Mouse (Mus musculus): ENCODE measurements around the gene 0610010F05Rik. TPM values are rescaled to one million over a fixed set of nuclear protein-coding genes. Genes with fewer than 3 reads are reported as not detected.
"Not testable (repeated sequence)": the region's sequence is repeated elsewhere in the genome, so short reads cannot be mapped to it uniquely, and the experiment has no call there.

Gene 0610010F05Rik
- polyA plus RNA-seq, 1 experiment from 2014 or later, result 28.7 TPM

DNA sequence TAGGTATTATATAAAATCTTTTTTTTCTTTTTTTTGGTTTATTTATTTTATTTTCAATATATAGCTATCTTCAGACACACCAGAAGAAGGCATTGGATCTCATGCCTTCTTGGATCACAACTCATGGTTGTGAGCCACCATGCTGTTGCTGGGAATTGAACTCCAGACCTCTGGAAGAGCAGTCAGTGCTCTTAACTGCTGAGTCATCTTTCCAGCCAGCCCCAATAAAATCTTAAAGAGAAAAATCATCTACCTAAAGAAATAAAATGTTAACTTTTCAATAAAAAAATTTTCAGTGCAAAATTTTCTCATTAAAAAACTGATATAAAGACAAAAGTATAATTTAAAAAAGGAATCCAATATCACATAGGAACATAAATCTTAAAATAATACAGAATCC lies 30.8 kb upstream of the 0610010F05Rik start:
- peaks cover 9% of the 10 kb centered on the region; the same call in 1 of the 2 replicates for H3K36me3 ChIP-seq
- H3K27ac ChIP-seq, result no peak overlapping the region
- H3K27me3 ChIP-seq, result no peaks in the 10 kb centered on the region
- no peak overlapping the region for H3K9ac ChIP-seq
- no peak for ATAC-seq (ENCODE audit: insufficient number of reproducible peaks, insufficient read depth, low FRiP score, low TSS enrichment, low read depth)
- H3K4me1 ChIP-seq, result peaks cover 15% of the 10 kb centered on the region
- H3K4me3 ChIP-seq, result no peak overlapping the region
- no peak overlapping the region for H3K4me2 ChIP-seq
- H3K9me3 ChIP-seq, result no peaks in the 10 kb centered on the region

DNA sequence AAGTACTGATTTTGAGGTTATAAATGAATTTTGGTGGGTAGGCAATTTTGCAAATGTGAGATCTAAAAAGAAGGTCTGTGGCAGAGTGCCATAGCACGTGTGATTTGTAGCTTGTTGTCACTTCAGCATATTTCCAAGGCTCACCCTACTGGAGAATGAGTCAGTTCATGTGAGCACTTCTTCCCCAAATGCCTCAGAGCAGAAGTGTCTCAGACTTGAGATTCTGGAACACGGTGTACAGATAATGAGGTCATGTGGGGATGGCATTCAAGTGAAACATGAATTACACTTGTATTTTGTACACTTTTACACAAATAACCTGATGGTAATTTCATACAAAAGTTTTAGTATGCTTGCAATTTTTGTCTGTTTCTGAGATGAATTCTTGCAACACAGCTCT lies 24.4 kb upstream of the 0610010F05Rik start:
- Histone ChIP-seq H3K9me3 (no peaks in the 10 kb centered on the region), H3K36me3 (no peaks in the 10 kb centered on the region), H3K27ac (no peak overlapping the region), H3K4me2 (no peak overlapping the region), H3K27me3 (no peaks in the 10 kb centered on the region), H3K4me1 (peaks cover 6% of the 10 kb centered on the region), H3K4me3 (no peak overlapping the region), H3K9ac (no peak overlapping the region)
- 83% methylated on average over 2 of the region's 2 CpGs for WGBS
- ATAC-seq (ENCODE audit: insufficient number of reproducible peaks, insufficient read depth, low FRiP score, low TSS enrichment, low read depth), result no peak

DNA sequence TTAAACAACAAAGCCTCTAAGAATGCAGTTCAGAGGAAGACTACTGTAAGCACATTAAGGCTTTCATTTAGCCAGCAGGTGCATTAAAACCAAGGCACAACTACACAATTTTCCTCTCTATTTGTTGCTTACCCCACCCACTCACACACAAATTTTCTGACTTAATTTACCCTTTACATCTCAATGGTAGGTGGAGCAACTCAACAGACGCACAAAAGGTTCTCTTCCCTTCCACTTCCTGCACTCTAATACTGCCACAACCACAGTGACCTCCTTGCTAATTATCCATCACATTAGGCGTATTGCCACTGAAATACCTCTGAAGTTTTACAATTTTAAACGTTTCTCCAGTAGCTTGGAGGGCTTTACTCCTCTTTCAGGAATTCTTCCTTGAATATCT lies 20.2 kb upstream of the 0610010F05Rik start:
- peaks cover 25% of the 10 kb centered on the region for H3K36me3 ChIP-seq
- no peak overlapping the region for H3K4me2 ChIP-seq
- H3K27me3 ChIP-seq, result no peaks in the 10 kb centered on the region
- no peak overlapping the region for H3K9ac ChIP-seq
- no peaks in the 10 kb centered on the region for H3K9me3 ChIP-seq
- 67% methylated on average over 3 of the region's 3 CpGs for WGBS
- H3K4me1 ChIP-seq, result no peaks in the 10 kb centered on the region
- ATAC-seq (ENCODE audit: insufficient number of reproducible peaks, insufficient read depth, low FRiP score, low TSS enrichment, low read depth), result no peak
- H3K27ac ChIP-seq, result no peak overlapping the region
- H3K4me3 ChIP-seq, result no peak overlapping the region

DNA sequence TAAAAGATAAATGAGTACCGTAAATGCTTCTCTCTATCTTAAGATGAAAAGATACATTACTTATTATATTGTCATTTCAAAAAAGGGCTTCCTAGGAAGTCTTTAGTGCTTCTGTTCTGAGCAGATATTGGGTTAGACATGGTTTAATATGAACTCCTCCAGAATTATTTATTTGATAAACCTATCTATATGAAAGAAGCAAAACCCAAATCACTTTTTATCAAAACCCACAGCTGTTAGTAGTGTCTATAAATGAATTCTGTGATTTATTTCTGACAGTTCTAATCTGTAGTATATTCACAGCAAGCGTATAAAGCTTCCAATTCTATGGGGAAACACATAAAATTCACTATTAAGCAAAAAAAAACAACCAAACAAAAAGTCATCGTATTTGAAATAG lies 14.4 kb upstream of the 0610010F05Rik start:
- 93% methylated on average over 3 of the region's 3 CpGs for WGBS
- no peaks in the 10 kb centered on the region for H3K4me1 ChIP-seq
- 0 out of 2 replicates have a peak, but pooled peaks cover 2% of the 10 kb centered on the region for H3K9me3 ChIP-seq
- H3K27me3 ChIP-seq, result no peaks in the 10 kb centered on the region
- H3K4me3 ChIP-seq, result no peak overlapping the region
- no peak overlapping the region for H3K4me2 ChIP-seq
- peaks cover 56% of the 10 kb centered on the region for H3K36me3 ChIP-seq
- no peak overlapping the region for H3K27ac ChIP-seq
- no peak for ATAC-seq (ENCODE audit: insufficient number of reproducible peaks, insufficient read depth, low FRiP score, low TSS enrichment, low read depth)
- no peak overlapping the region for H3K9ac ChIP-seq

DNA sequence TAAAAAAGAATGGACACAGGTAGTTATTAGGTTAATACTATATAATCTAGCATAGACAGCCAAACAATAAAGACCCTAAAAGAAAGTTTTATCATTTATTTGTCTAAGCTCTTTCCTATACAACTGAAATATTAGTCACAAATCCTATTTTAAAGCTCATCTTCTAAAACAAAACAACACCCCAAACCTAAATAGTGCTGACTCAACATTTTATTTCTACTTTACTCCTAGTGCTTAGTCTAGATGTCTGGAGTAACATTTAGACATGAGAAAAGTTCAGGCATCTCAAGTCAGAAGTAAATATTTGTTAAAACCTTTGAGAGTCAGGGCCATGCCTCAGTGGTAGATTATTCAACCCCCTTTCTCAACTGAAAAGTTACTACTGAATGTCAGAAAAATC lies 14.0 kb upstream of the 0610010F05Rik start:
- Histone ChIP-seq H3K9me3 (0 out of 2 replicates have a peak, but pooled peaks cover 5% of the 10 kb centered on the region), H3K4me3 (no peak overlapping the region), H3K9ac (no peak overlapping the region), H3K27ac (no peak overlapping the region), H3K4me2 (no peak overlapping the region), H3K4me1 (no peaks in the 10 kb centered on the region), H3K36me3 (peaks cover 60% of the 10 kb centered on the region), H3K27me3 (no peaks in the 10 kb centered on the region)
- no peak for ATAC-seq (ENCODE audit: insufficient number of reproducible peaks, insufficient read depth, low FRiP score, low TSS enrichment, low read depth)

DNA sequence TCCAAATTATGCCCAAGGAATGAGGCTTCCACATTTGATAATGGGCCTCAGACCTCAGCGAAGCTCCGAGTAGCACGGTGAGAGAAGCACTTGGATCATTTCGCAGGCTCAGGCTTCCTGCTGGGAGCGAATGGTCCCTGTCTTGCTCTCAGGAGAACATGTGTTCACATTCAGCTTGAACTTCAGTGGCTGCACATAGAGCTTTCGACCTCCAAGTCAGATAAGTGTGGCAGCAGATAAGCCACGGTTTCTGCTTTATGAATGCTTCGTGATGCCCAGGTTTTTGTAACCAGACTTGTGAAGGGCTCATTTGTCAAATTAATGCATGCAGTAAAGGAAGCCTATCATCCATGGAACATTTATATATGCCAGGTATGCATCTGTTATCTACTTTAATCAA lies 1.1 kb upstream of the 0610010F05Rik start:
- Histone ChIP-seq H3K4me1 (0 out of 2 replicates have a peak, but pooled peaks cover 3% of the 10 kb centered on the region), H3K27ac (no peak overlapping the region), H3K4me3 (no peak overlapping the region), H3K27me3 (no peaks in the 10 kb centered on the region), H3K4me2 (no peak overlapping the region), H3K9me3 (no peaks in the 10 kb centered on the region), H3K9ac (no peak overlapping the region), H3K36me3 (peaks cover 12% of the 10 kb centered on the region)
- 77% methylated on average over 8 of the region's 8 CpGs for WGBS
- no peak for ATAC-seq (ENCODE audit: insufficient number of reproducible peaks, insufficient read depth, low FRiP score, low TSS enrichment, low read depth)

DNA sequence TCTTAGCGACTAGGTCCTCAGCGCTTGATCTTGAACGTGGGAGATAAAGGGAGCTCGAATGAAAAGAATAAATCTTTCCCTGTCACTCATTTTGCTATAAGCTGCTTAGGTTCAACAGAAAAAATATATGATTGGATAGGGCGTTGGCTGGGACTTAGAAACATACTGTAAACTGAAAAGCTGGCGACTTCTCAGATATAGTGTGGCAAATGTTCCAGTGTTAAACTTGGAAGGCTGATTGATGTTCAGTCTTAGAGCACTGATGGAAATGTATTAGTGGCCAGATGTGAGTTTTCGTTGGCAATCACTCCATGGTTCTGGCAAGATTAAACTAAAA lies 408 bp upstream of the 0610010F05Rik start:
- H3K27me3 ChIP-seq, result no peaks in the 10 kb centered on the region
- peak overlapping the region; percentile 88 for H3K4me3 ChIP-seq
- no peaks in the 10 kb centered on the region for H3K9me3 ChIP-seq
- H3K36me3 ChIP-seq, result peaks cover 7% of the 10 kb centered on the region
- peak overlapping the region; percentile 86 for H3K4me2 ChIP-seq
- peak overlapping the region; percentile 17; the same call in 1 of the 2 replicates for H3K9ac ChIP-seq
- H3K27ac ChIP-seq, result no peak overlapping the region
- H3K4me1 ChIP-seq, result 0 out of 2 replicates have a peak, but pooled peaks cover 3% of the 10 kb centered on the region
- 0 out of 2 replicates have a peak, but pooled peaks have one; percentile 10 for ATAC-seq (ENCODE audit: insufficient number of reproducible peaks, insufficient read depth, low FRiP score, low TSS enrichment, low read depth)
- 7% methylated on average over 7 of the region's 7 CpGs for WGBS

DNA sequence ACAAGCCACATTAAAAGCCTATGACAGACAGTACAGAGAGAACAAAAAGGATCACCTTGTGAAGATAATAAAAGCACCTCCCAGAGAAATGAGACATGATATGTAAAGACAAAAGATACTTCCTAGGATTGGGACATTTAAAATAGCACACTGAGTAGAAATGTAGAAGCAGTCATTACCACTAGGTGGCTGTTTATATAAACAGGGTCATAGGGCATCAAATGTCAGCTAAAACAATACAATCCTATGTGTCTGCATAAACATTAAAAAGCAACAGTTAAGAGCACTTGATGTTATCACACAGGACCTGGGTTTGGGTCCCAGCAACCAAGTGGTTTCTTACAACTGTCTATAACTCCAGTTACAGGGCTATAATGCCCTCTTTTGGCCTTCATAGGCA lies 2.8 kb downstream of the 0610010F05Rik start:
- no peak for ATAC-seq (ENCODE audit: insufficient number of reproducible peaks, insufficient read depth, low FRiP score, low TSS enrichment, low read depth)

DNA sequence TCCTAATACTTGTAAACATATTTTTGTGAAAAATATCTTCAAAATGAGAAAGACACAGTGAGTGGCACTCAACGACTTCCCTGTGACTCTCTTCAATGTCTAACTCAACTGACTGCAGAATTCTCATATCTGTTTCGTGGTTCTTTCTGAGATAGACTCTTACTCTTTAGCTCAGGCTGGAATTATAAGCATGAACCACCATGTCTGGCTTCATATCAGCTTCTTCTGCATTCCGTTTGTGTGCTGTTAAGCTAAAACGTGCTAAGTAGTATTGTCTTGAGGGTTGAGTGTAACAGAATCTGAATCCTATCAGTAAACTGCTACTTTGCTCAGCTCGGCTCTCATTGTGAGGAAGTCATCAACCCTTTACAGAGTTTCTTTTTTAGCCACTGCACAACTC lies 14.4 kb downstream of the 0610010F05Rik start:
- no peak for ATAC-seq (ENCODE audit: insufficient number of reproducible peaks, insufficient read depth, low FRiP score, low TSS enrichment, low read depth)
- Histone ChIP-seq H3K36me3 (peaks cover 20% of the 10 kb centered on the region), H3K4me3 (no peak overlapping the region), H3K9me3 (no peaks in the 10 kb centered on the region), H3K27me3 (no peaks in the 10 kb centered on the region), H3K27ac (no peak overlapping the region), H3K9ac (no peak overlapping the region), H3K4me1 (no peaks in the 10 kb centered on the region), H3K4me2 (no peak overlapping the region)
- WGBS, result 83% methylated on average over 5 of the region's 5 CpGs

More for the DNA sequence above, 2.8 kb downstream of the 0610010F05Rik start:
- Histone ChIP-seq H3K27me3 (no peaks in the 10 kb centered on the region), H3K36me3 (peaks cover 11% of the 10 kb centered on the region), H3K9me3 (no peaks in the 10 kb centered on the region), H3K27ac (no peak overlapping the region), H3K9ac (no peak overlapping the region), H3K4me3 (no peak overlapping the region), H3K4me2 (no peak overlapping the region), H3K4me1 (0 out of 2 replicates have a peak, but pooled peaks cover 3% of the 10 kb centered on the region)

DNA sequence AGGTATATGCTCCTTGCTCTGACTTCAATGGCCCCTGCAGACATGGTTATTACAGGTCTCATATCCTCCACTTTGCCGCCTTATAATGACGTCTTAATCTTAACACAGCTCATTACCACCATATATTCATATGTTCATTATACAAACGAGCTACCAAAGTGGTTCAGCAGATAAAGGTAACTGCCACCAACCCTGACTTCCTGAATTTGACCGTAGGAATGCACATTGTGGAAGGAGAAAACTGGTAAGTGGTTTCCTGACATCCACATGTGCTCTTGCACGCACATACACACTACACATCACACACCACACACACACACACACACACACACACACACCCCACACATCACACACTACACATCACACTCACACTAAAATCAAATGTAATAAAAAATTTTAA lies 18.9 kb downstream of the 0610010F05Rik start:
- ATAC-seq (ENCODE audit: insufficient number of reproducible peaks, insufficient read depth, low FRiP score, low TSS enrichment, low read depth), result no peak
- Histone ChIP-seq H3K27me3 (no peaks in the 10 kb centered on the region), H3K4me3 (no peak overlapping the region), H3K36me3 (peaks cover 12% of the 10 kb centered on the region; the same call in 1 of the 2 replicates), H3K9me3 (no peaks in the 10 kb centered on the region), H3K4me1 (no peaks in the 10 kb centered on the region), H3K27ac (no peak overlapping the region), H3K4me2 (no peak overlapping the region), H3K9ac (no peak overlapping the region)
- 87% methylated on average over 5 of the region's 5 CpGs for WGBS

DNA sequence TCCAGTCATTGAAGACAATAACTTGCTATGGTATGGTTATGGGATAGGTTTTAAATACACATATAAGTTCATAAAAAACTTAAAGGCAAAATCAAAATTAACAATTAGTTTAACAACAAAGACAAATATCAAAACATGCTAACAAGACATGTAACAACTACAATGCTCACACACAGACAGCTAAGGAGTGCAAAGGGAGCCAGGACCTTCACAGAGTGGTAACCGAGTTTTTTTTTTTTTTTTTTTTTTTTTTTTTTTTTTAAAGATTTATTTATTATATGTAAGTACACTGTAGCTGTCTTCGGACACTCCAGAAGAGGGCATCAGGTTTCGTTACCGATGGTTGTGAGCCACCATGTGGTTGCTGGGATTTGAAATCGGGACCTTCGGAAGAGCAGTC lies 26.1 kb downstream of the 0610010F05Rik start:
- not testable (repeated sequence) for H3K27me3 ChIP-seq; H3K4me2 ChIP-seq; H3K9ac ChIP-seq; H3K9me3 ChIP-seq; H3K27ac ChIP-seq; H3K4me1 ChIP-seq; H3K4me3 ChIP-seq; ATAC-seq (ENCODE audit: insufficient number of reproducible peaks, insufficient read depth, low FRiP score, low TSS enrichment, low read depth)
- 89% methylated on average over 6 of the region's 6 CpGs for WGBS
- peaks cover 45% of the 10 kb centered on the region for H3K36me3 ChIP-seq

DNA sequence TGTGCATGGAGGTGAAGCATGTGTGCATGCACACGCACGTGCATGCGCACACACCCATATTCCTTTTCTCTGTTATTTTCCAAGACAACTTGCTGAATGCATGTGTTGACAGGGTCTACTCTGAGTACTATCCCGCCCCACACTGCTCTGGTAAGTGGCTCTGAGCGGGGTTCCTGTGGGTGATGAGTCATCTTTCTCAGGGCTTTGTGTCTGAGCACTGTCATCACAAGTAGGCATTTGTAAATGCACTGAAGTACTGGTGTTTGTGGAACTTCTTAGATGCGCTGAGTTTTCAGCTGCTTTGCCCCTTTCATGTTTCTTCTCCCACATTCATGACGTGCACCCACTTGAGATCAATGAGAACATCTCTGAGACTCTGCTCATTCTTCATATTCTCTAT lies 63.3 kb downstream of the 0610010F05Rik start:
- Histone ChIP-seq H3K4me2 (no peak overlapping the region), H3K9ac (no peak overlapping the region), H3K36me3 (peaks cover 22% of the 10 kb centered on the region), H3K4me3 (no peak overlapping the region), H3K9me3 (no peaks in the 10 kb centered on the region), H3K4me1 (no peaks in the 10 kb centered on the region), H3K27ac (no peak overlapping the region), H3K27me3 (no peaks in the 10 kb centered on the region)
- WGBS, result 89% methylated on average over 7 of the region's 7 CpGs
- no peak for ATAC-seq (ENCODE audit: insufficient number of reproducible peaks, insufficient read depth, low FRiP score, low TSS enrichment, low read depth)

DNA sequence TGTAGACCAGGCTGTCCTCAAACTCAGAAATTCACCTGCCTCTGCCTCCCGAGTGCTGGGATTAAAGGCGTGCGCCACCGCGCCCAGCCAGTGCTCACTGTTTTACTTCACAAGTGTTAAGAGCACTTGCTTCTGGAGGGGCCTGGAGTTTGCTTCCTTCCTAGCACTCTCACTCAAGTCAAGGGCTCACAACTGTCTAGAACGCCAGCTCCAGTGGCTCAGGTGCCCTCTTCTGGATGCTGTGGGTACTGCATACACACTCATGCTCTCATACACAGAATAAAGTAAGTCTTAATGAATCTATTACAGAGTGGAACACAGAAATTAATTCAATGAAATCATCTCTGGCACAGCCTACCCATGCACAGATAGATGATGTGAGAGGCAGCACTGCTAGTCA lies 67.7 kb downstream of the 0610010F05Rik start:
- H3K27me3 ChIP-seq, result no peaks in the 10 kb centered on the region
- H3K4me3 ChIP-seq, result no peak overlapping the region
- H3K36me3 ChIP-seq, result peaks cover 13% of the 10 kb centered on the region
- H3K9me3 ChIP-seq, result no peaks in the 10 kb centered on the region
- no peaks in the 10 kb centered on the region for H3K4me1 ChIP-seq
- H3K27ac ChIP-seq, result no peak overlapping the region
- 53% methylated on average over 6 of the region's 6 CpGs for WGBS
- no peak for ATAC-seq (ENCODE audit: insufficient number of reproducible peaks, insufficient read depth, low FRiP score, low TSS enrichment, low read depth)
- no peak overlapping the region for H3K4me2 ChIP-seq
- no peak overlapping the region for H3K9ac ChIP-seq

Measured in embryonic facial prominence, embryonic 13.5 days (tissue).